In genomic region chr14:103718836-103719575, GRCm38 (mm10) we compare ENCODE assay signal across 8 mouse cellular contexts.
DNase-seq lines count a peak whose midpoint lies in the region; ATAC-seq and TF ChIP-seq lines count a peak whose summit lies in the region.

No protein-coding gene starts in this region.

- H3K27me3 ChIP-seq in ES-Bruce4 (ENCODE audit: control insufficient read depth, insufficient read depth, low read length, poor library complexity, severe bottlenecking): no peaks in the 10 kb centered on the region
- H3K27me3 ChIP-seq in forebrain, embryonic 12.5 days: peaks cover 9% of the 10 kb centered on the region
- peaks cover 5% of the 10 kb centered on the region; the same call in 1 of the 2 replicates for H3K27me3 ChIP-seq in heart, postnatal 0 days (ENCODE audit: control insufficient read depth, insufficient read depth, low read length)
- no peaks in the 10 kb centered on the region for H3K27me3 ChIP-seq in liver, embryonic 14.5 days (ENCODE audit: control insufficient read depth, insufficient read depth, low read length)
- no peaks in the 10 kb centered on the region for H3K27me3 ChIP-seq in stomach, embryonic 16.5 days (ENCODE audit: control insufficient read depth, insufficient read depth, low read length)

- H3K9ac ChIP-seq in ES-Bruce4 (ENCODE audit: low read depth, poor library complexity, severe bottlenecking): no peak overlapping the region
- H3K9ac ChIP-seq in forebrain, embryonic 12.5 days: peak overlapping the region; percentile 25; the same call in 1 of the 2 replicates
- H3K9ac ChIP-seq in heart, postnatal 0 days (replicated peaks; ENCODE audit: low read depth, low read length): no peak overlapping the region; the same call in 1 of the 2 replicates
- H3K9ac ChIP-seq in liver, embryonic 14.5 days (replicated peaks): no peak overlapping the region
- peak overlapping the region; percentile 3; the same call in 1 of the 2 replicates for H3K9ac ChIP-seq in stomach, embryonic 16.5 days (ENCODE audit: low read length)

- 17% methylated on average over 15 of the region's 15 CpGs for WGBS in forebrain, embryonic 12.5 days
- WGBS in heart, postnatal 0 days: 18% methylated on average over 15 of the region's 15 CpGs
- WGBS in liver, embryonic 14.5 days (ENCODE audit: insufficient replicate concordance): 10% methylated on average over 15 of the region's 15 CpGs
- 24% methylated on average over 15 of the region's 15 CpGs for WGBS in stomach, embryonic 16.5 days

- peak; percentile 77 for DNase-seq in heart, postnatal 0 days (ENCODE audit: low spot score)
- DNase-seq in kidney, postnatal 36 days: peak; percentile 89 to 96
- DNase-seq in liver, embryonic 14.5 days (ENCODE audit: low read depth in 3 of 3, low spot score in 3 of 3): peak; percentile 57 to 62 (median 60)
- peak; percentile 86 for DNase-seq in neural tube, embryonic 10.5 days (ENCODE audit: extremely low spot score, low spot score)

- peak; percentile 35 for TF ChIP-seq CTCF in ES-Bruce4 (IDR thresholded peaks at IDR 0.05; ENCODE audit: low read depth, low read length)
- TF ChIP-seq CTCF in heart, postnatal 0 days (IDR thresholded peaks at IDR 0.05; ENCODE audit: low read depth): peak; percentile 92
- TF ChIP-seq CTCF in liver, embryonic 14.5 days (IDR thresholded peaks at IDR 0.05; ENCODE audit: low read depth): peak; percentile 77

- H3K36me3 ChIP-seq in ES-Bruce4 (ENCODE audit: control insufficient read depth, insufficient read depth, low read length, poor library complexity, severe bottlenecking): no peaks in the 10 kb centered on the region
- no peaks in the 10 kb centered on the region for H3K36me3 ChIP-seq in forebrain, embryonic 12.5 days (replicated peaks)
- H3K36me3 ChIP-seq in heart, postnatal 0 days (replicated peaks; ENCODE audit: control insufficient read depth, insufficient read depth, low read length): no peaks in the 10 kb centered on the region
- H3K36me3 ChIP-seq in liver, embryonic 14.5 days (replicated peaks; ENCODE audit: control insufficient read depth, insufficient read depth, low read depth): no peaks in the 10 kb centered on the region
- H3K36me3 ChIP-seq in stomach, embryonic 16.5 days (ENCODE audit: control insufficient read depth, insufficient read depth, low read length): no peaks in the 10 kb centered on the region

- no peak overlapping the region for H3K4me3 ChIP-seq in ES-Bruce4 (ENCODE audit: low read depth, low read length)
- no peak overlapping the region for H3K4me3 ChIP-seq in forebrain, embryonic 12.5 days (replicated peaks)
- H3K4me3 ChIP-seq in heart, postnatal 0 days (ENCODE audit: low read depth, low read length): peak overlapping the region; percentile 22
- H3K4me3 ChIP-seq in liver, embryonic 14.5 days (ENCODE audit: insufficient read depth in 1 of 2, low read depth in 2 of 2, low read length in 2 of 2): peak overlapping the region in 1 of 2 experiments; percentile 6; a peak in 1 of 4 replicates
- H3K4me3 ChIP-seq in stomach, embryonic 16.5 days (replicated peaks; ENCODE audit: low read length): peak overlapping the region; percentile 3; the same call in 1 of the 2 replicates

- peak; percentile 62 for ATAC-seq in cerebellum, adult (ENCODE audit: insufficient number of reproducible peaks, low FRiP score, low TSS enrichment)
- ATAC-seq in forebrain, embryonic 12.5 days (ENCODE audit: low FRiP score): peak; percentile 84
- ATAC-seq in heart, postnatal 0 days (ENCODE audit: insufficient read depth, low read depth): peak; percentile 74; the same call in 1 of the 2 replicates
- ATAC-seq in liver, embryonic 14.5 days (ENCODE audit: insufficient read depth): peak; percentile 59; the same call in 1 of the 2 replicates
- peak; percentile 83; the same call in 1 of the 2 replicates for ATAC-seq in stomach, embryonic 16.5 days (ENCODE audit: insufficient read depth, low FRiP score)

- H3K4me2 ChIP-seq in forebrain, embryonic 12.5 days: peak overlapping the region; percentile 32
- peak overlapping the region; percentile 51 for H3K4me2 ChIP-seq in heart, postnatal 0 days (ENCODE audit: low read depth, low read length)
- peak overlapping the region; percentile 50 for H3K4me2 ChIP-seq in liver, embryonic 14.5 days (ENCODE audit: low read depth)
- peak overlapping the region; percentile 26; the same call in 1 of the 2 replicates for H3K4me2 ChIP-seq in stomach, embryonic 16.5 days (ENCODE audit: low read depth, low read length)

- H3K4me1 ChIP-seq in ES-Bruce4 (ENCODE audit: control insufficient read depth, insufficient read depth, low read length): no peaks in the 10 kb centered on the region
- H3K4me1 ChIP-seq in forebrain, embryonic 12.5 days: peaks cover 15% of the 10 kb centered on the region
- no peaks in the 10 kb centered on the region for H3K4me1 ChIP-seq in heart, postnatal 0 days (ENCODE audit: control insufficient read depth, insufficient read depth)
- H3K4me1 ChIP-seq in liver, embryonic 14.5 days (replicated peaks; ENCODE audit: control insufficient read depth in 2 of 2, insufficient read depth in 2 of 2, low read length in 1 of 2): peaks cover 0 to 8% of the 10 kb centered on the region in 2 experiments; a peak in 2 of 4 replicates
- 0 out of 2 replicates have a peak, but pooled peaks cover 6% of the 10 kb centered on the region for H3K4me1 ChIP-seq in stomach, embryonic 16.5 days (ENCODE audit: control insufficient read depth, insufficient read depth, low read length)

- no peak for TF ChIP-seq POLR2A in ES-Bruce4 (IDR thresholded peaks at IDR 0.05; ENCODE audit: insufficient read depth, low read length)

- H3K27ac ChIP-seq in ES-Bruce4 (ENCODE audit: insufficient read depth, low read length): no peak overlapping the region
- H3K27ac ChIP-seq in forebrain, embryonic 12.5 days: peak overlapping the region; percentile 59; the same call in 1 of the 2 replicates
- peak overlapping the region; percentile 66; the same call in 1 of the 2 replicates for H3K27ac ChIP-seq in heart, postnatal 0 days (ENCODE audit: low read depth)
- H3K27ac ChIP-seq in liver, embryonic 14.5 days: no peak overlapping the region
- H3K27ac ChIP-seq in stomach, embryonic 16.5 days (ENCODE audit: low read length): peak overlapping the region; percentile 47; the same call in 1 of the 2 replicates

- H3K9me3 ChIP-seq in ES-Bruce4 (replicated peaks; ENCODE audit: control insufficient read depth, insufficient read depth, low read length, poor library complexity, severe bottlenecking): no peaks in the 10 kb centered on the region
- H3K9me3 ChIP-seq in forebrain, embryonic 12.5 days: no peaks in the 10 kb centered on the region
- no peaks in the 10 kb centered on the region for H3K9me3 ChIP-seq in heart, postnatal 0 days (replicated peaks; ENCODE audit: control insufficient read depth, low read length)
- H3K9me3 ChIP-seq in liver, embryonic 14.5 days (ENCODE audit: control insufficient read depth, low read length): no peaks in the 10 kb centered on the region
- H3K9me3 ChIP-seq in stomach, embryonic 16.5 days (replicated peaks; ENCODE audit: control insufficient read depth, low read length): 0 out of 2 replicates have a peak, but pooled peaks cover 4% of the 10 kb centered on the region

- TF ChIP-seq EP300 in ES-Bruce4 (IDR thresholded peaks at IDR 0.05; ENCODE audit: insufficient read depth, low read depth, low read length): no peak
- no peak for TF ChIP-seq EP300 in heart, postnatal 0 days (IDR thresholded peaks at IDR 0.05; ENCODE audit: low read depth)
- TF ChIP-seq EP300 in liver, embryonic 14.5 days (IDR thresholded peaks at IDR 0.05; ENCODE audit: low read depth): no peak

Comparison
In these comparisons a context has a peak if more than half of its experiments do, and no peak if none do; other contexts are left out.
1. H3K27ac ChIP-seq: peak in forebrain, embryonic 12.5 days (single experiment), heart, postnatal 0 days (single experiment) and stomach, embryonic 16.5 days (single experiment); none in ES-Bruce4 (single experiment) and liver, embryonic 14.5 days (single experiment).
2. H3K4me3 ChIP-seq: peak in heart, postnatal 0 days (single experiment) and stomach, embryonic 16.5 days (single experiment); none in ES-Bruce4 (single experiment) and forebrain, embryonic 12.5 days (single experiment).
3. H3K9ac ChIP-seq: peak in forebrain, embryonic 12.5 days (single experiment) and stomach, embryonic 16.5 days (single experiment); none in ES-Bruce4 (single experiment), heart, postnatal 0 days (single experiment) and liver, embryonic 14.5 days (single experiment).
4. CTCF ChIP-seq: peak in every context shown above with its lines; median percentile 92 in heart, postnatal 0 days; 77 in liver, embryonic 14.5 days; 35 in ES-Bruce4.
5. Peak in every context shown above with its lines, with median percentiles within 50 percentile points of each other: ATAC-seq, H3K4me2 ChIP-seq and DNase-seq.